Mouse (Mus musculus) ES-Bruce4 (cell line): ENCODE data around the gene B3gnt2. TPM values are rescaled to one million over a fixed set of nuclear protein-coding genes. Genes with fewer than 3 reads are reported as not detected.

Source experiments
- H3K27ac ChIP-seq: 2 replicates; pipeline ENCODE4 v1.5.1; 2012; ENCODE audit warnings: low read length, inconsistent platforms; ENCODE audit not compliant: insufficient read depth
- H3K27me3 ChIP-seq: 2 replicates; pipeline ENCODE4 v1.6.1; 2012; ENCODE audit warnings: mild to moderate bottlenecking, low read length, inconsistent platforms; ENCODE audit not compliant: control insufficient read depth, poor library complexity, insufficient read depth, severe bottlenecking
- H3K36me3 ChIP-seq: 2 replicates; pipeline ENCODE4 v1.6.1; 2012; ENCODE audit warnings: inconsistent platforms, mild to moderate bottlenecking, low read length, moderate library complexity; ENCODE audit not compliant: control insufficient read depth, poor library complexity, insufficient read depth, severe bottlenecking
- H3K4me1 ChIP-seq: one replicate; pipeline ENCODE4 v1.8.1; 2011; ENCODE audit warnings: low read length; ENCODE audit not compliant: control insufficient read depth, insufficient read depth
- H3K4me3 ChIP-seq: 2 replicates; pipeline ENCODE4 v1.5.1; 2011; ENCODE audit warnings: low read depth, mild to moderate bottlenecking, low read length
- H3K9ac ChIP-seq: 2 replicates; pipeline ENCODE4 v1.6.1; 2012; ENCODE audit warnings: low read depth, mild to moderate bottlenecking, inconsistent platforms; ENCODE audit not compliant: poor library complexity, severe bottlenecking
- H3K9me3 ChIP-seq: replicated peaks from 2 replicates; pipeline ENCODE4 v1.6.1; 2012; ENCODE audit warnings: mild to moderate bottlenecking, low read length, inconsistent platforms; ENCODE audit not compliant: control insufficient read depth, poor library complexity, insufficient read depth, severe bottlenecking
- CTCF ChIP-seq: IDR thresholded peaks from one replicate; pipeline ENCODE4 v1.8.1; 2011; ENCODE audit warnings: low read depth, low read length
- EP300 ChIP-seq: IDR thresholded peaks from 2 replicates; pipeline ENCODE4 v1.6.1; 2011; ENCODE audit warnings: low read depth, low read length; ENCODE audit not compliant: insufficient read depth
- POLR2A ChIP-seq: IDR thresholded peaks from one replicate; pipeline ENCODE4 v1.8.1; 2011; ENCODE audit warnings: low read length; ENCODE audit not compliant: insufficient read depth
- polyA plus RNA-seq: library from polyadenylated mRNA; stranded (reverse); fragments of >200 nt; gene quantifications from 2 replicates; pipeline ENCODE4 v1.2.4, GENCODE M21; 2011; ENCODE audit warnings: low read depth; ENCODE audit not compliant: missing spikeins, insufficient read depth, insufficient read length

The B3gnt2 gene
- polyA plus RNA-seq, 1 experiment: 3.5 TPM

DNA sequence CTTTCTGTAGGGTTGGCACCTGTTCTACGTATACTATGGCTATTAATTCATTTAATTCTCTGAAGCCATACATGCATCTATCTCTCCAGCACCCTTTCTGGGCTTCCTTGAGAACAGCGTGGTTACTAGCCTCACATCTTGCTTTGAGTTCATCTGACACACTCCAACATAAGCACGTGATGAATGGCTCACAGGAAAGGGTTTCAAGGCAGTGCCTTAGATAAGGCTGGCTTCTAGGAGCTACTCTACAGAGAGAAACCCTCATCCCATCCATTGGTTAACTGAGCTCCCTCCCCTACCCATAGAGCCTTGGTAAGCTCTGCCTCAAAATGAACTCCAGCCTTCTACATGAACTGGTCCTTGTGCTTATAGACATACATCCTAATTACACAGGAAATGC, 47.3 kb downstream of the B3gnt2 start:
- Histone ChIP-seq H3K9ac (no peak overlapping the region), H3K36me3 (no peaks in the 10 kb centered on the region), H3K4me1 (peaks cover 2% of the 10 kb centered on the region), H3K9me3 (no peaks in the 10 kb centered on the region), H3K27me3 (no peaks in the 10 kb centered on the region), H3K4me3 (no peak overlapping the region), H3K27ac (no peak overlapping the region)
- TF ChIP-seq CTCF: no peak
- no peak for TF ChIP-seq EP300
- TF ChIP-seq POLR2A: no peak

DNA sequence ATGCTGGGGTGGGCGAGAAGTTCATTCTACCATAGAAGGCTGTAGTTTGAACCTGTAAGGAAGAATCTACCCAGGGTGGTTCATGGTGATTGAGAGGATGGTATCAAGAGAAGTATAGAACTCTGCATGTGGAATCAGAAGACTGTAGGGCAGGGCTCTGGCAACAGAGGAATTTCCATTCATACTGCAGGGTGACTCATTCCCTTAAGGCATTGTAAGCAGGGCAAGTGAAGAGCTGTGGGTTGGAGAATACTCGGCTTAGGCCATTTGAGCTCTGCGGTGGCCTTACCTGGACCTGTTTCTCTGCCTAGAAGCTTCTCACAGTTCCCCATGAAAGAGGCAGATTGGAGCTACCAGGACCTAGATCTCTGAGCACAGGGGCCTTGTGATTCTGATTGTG, 49.3 kb downstream of the B3gnt2 start:
- TF ChIP-seq POLR2A (no peak), EP300 (no peak)
- H3K27me3 ChIP-seq: no peaks in the 10 kb centered on the region
- H3K27ac ChIP-seq: no peak overlapping the region
- H3K4me1 ChIP-seq: no peaks in the 10 kb centered on the region
- no peaks in the 10 kb centered on the region for H3K36me3 ChIP-seq
- no peak overlapping the region for H3K4me3 ChIP-seq
- H3K9ac ChIP-seq: no peak overlapping the region
- H3K9me3 ChIP-seq: no peaks in the 10 kb centered on the region

DNA sequence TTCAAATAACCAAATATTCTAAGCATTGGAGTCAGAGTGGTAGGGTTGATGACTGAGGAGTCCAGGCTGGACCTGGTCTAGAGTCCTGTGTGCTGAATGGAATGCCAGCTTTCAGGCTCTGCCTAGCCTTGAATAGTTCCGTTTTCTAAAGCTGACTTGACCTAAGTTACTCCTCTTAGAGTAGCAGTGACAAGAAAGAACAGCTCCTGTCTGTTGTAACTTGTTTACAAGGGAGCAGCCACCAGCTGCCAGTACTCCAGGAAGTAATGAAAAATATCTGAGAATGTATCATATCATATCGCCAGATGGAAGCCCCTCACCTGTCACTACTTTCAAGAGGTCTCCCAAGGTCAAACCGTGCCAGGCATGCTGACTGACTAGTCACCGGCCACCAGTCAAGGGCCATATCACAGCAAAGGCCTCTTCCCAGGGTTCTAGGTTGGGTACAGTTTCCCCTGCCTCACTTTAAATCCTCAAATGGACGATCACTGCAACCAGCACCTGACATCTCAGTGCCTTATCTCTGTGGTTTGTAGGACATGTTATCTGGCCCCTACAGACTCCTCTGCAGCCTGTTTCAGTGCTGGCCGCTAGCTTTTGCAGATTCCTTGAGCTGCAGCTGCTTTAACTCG, 51.2 kb downstream of the B3gnt2 start:
- H3K27me3 ChIP-seq: no peaks in the 10 kb centered on the region
- H3K4me3 ChIP-seq: no peak overlapping the region
- no peaks in the 10 kb centered on the region for H3K4me1 ChIP-seq
- H3K9me3 ChIP-seq: no peaks in the 10 kb centered on the region
- H3K27ac ChIP-seq: no peak overlapping the region
- TF ChIP-seq POLR2A (no peak), EP300 (no peak), CTCF (no peak)
- H3K36me3 ChIP-seq: no peaks in the 10 kb centered on the region
- no peak overlapping the region for H3K9ac ChIP-seq

DNA sequence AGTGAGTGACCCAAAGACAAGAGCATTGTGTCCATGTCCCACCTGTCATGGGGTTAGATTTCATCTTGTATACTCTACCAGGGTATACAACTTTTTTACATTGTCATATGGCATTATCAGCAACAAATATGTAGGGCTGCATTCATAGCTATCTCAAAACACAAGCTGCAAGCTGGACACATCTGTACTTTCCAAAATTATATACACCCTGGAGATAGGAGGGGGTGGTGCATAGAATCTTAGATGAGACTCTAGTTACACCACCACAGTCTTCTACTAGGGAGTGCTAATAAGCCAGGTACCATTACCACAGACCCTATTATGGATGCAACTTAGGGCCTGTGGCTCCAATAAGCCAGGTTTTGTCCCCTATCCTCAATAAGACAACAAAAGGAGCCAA, 52.7 kb downstream of the B3gnt2 start:
- no peak overlapping the region for H3K27ac ChIP-seq
- no peaks in the 10 kb centered on the region for H3K4me1 ChIP-seq
- no peaks in the 10 kb centered on the region for H3K27me3 ChIP-seq
- H3K4me3 ChIP-seq: no peak overlapping the region
- no peak overlapping the region for H3K9ac ChIP-seq
- TF ChIP-seq CTCF (no peak), POLR2A (no peak), EP300 (no peak)
- no peaks in the 10 kb centered on the region for H3K9me3 ChIP-seq
- no peaks in the 10 kb centered on the region for H3K36me3 ChIP-seq

DNA sequence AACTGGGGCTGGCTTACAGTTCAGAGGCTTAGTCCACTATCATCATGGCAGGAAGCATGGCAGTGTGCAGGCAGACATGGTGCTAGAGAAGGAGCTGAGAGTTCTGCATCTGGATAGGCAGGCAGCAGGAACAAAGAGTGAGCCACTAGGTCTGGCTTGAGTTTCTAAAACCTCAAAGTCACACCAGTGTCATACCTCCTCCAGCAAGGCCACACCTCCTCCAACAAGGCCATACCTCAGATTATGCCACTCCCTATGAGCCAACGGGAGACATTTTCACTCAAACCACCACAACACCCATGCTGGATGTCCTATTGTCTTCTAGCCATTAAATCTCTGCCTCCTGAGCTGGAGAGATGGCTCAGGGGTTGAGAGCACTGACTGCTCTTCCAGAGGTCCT, 55.6 kb downstream of the B3gnt2 start:
- H3K27ac ChIP-seq: no peak overlapping the region
- no peaks in the 10 kb centered on the region for H3K4me1 ChIP-seq
- TF ChIP-seq CTCF (no peak), EP300 (no peak), POLR2A (no peak)
- H3K27me3 ChIP-seq: no peaks in the 10 kb centered on the region
- no peaks in the 10 kb centered on the region for H3K9me3 ChIP-seq
- no peak overlapping the region for H3K4me3 ChIP-seq
- no peak overlapping the region for H3K9ac ChIP-seq
- no peaks in the 10 kb centered on the region for H3K36me3 ChIP-seq

DNA sequence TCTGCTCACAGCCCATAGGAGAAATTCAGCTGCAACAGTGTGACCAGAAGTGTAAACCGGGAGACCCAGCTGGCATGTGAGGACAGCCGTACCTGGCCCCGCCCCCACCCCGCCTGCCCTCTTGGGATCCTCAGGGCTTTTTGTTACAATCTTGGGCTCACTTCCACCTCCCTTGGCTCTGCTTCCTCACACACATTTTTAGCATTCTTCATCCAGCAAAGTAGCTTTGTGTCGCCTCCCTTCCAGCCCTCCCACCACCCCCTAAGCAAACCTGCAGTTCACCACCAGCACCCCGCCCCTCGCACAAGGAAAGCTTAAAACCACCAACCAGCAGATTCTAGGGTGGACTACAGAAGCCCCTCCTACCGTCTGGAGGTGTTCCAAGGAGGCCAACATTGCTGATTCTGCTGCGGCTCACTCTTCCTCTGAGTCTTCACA, 60.8 kb downstream of the B3gnt2 start:
- TF ChIP-seq EP300 (no peak; the same call in 1 of the 2 replicates), POLR2A (no peak), CTCF (no peak)
- Histone ChIP-seq H3K9ac (peak overlapping the region; percentile 25), H3K9me3 (no peaks in the 10 kb centered on the region), H3K27ac (peak overlapping the region; percentile 94), H3K4me3 (peak overlapping the region; percentile 47), H3K36me3 (no peaks in the 10 kb centered on the region), H3K4me1 (peaks cover 4% of the 10 kb centered on the region), H3K27me3 (no peaks in the 10 kb centered on the region)
